Mouse (Mus musculus): ENCODE results near the gene Mex3b. TPM values are rescaled to one million over a fixed set of nuclear protein-coding genes. Genes with fewer than 3 reads are reported as not detected.

The Mex3b gene
- polyA plus RNA-seq, 1 experiment from 2014 or later, result 6.5 TPM

DNA sequence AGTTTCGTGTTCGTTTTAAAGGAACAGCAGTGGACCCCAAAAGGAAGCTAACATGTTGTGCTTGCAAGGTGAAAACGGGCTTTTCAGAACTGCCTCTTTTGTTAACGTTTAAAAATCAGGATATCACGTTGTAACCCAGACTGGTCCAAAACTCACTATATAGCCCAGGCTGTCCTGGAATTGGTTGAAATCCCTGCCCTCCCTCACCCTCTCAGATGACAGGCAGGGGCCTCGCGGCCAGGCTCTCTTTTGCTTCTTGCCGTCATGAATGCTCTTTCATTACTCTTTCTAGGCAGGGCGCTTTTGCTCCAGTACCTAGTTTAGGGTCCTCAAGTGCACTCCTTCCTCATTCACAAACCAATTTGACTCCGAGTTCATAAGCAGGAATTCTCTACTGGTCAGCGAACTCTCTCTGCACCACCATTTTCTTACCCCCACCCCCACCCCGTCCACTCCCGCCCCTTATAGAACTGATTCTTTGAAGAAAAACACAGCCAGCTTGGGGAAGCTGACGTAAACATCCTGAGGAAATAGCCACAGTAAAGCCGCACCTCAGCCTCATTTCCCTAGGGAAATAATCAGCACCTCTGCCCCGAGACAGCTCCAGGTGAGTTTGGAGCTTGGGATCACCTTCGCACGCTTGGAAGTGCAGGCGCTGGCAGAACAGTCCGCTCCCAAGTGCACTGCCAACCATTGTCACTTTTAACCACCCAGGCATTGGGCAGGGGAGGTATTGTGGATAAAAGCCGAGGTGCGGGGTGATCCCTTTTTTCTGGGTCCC lies 2.0 kb upstream of the Mex3b start:
- H3K27ac ChIP-seq (ENCODE audit: low read length), result peak overlapping the region; percentile 91
- peak overlapping the region; percentile 50; the same call in 1 of the 2 replicates for H3K9ac ChIP-seq (replicated peaks; ENCODE audit: low read depth)
- peak overlapping the region; percentile 76 for H3K4me3 ChIP-seq (ENCODE audit: low read depth, low read length)
- 2% methylated on average over 22 of the region's 22 CpGs for WGBS
- peak overlapping the region; percentile 89 for H3K4me2 ChIP-seq (replicated peaks; ENCODE audit: low read depth, low read length)
- no peaks in the 10 kb centered on the region for H3K36me3 ChIP-seq (ENCODE audit: insufficient read depth, low read length)
- no peak for ATAC-seq
- H3K27me3 ChIP-seq (replicated peaks; ENCODE audit: insufficient read depth, low read length), result no peaks in the 10 kb centered on the region
- peaks cover 15% of the 10 kb centered on the region; the same call in 1 of the 2 replicates for H3K4me1 ChIP-seq (ENCODE audit: insufficient read depth, low read depth, low read length)
- no peaks in the 10 kb centered on the region for H3K9me3 ChIP-seq (ENCODE audit: low read length)
- peak; percentile 67 for DNase-seq (ENCODE audit: low spot score)
- TF ChIP-seq CTCF (IDR thresholded peaks at IDR 0.05) (no peak), EP300 (IDR thresholded peaks at IDR 0.05) (no peak)

DNA sequence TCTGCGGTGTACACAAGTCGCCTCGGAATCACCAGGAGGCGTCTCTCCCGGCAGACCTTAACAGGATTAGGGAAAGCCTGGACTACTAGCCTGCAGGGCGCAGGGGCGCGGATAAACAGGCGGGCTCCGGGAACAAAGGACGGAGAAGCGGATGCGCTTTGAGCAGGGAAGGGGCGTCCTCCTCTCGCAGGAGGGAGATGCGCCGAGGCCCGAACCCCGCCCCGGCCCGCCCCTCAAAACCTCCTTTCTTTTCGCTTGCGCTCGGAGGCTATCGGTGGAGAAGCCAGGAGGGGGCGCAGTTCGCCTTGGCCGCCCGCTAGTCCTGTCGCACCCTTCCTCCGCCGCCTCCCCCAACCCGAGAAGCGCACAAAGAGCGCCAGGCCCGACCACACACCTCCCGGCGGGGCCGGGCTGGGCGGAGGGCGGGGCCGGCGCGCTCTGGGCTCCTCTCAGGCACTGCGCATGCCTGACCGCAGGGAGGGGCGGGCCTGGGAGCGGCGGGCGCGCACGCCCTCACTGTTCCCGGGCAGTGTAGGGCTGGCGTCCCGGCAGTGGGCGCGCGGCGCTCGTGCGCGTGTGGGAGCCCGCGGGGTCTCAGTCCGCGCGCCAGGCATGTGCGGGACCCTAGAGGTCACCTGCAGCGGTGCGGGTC lies 1.2 kb upstream of the Mex3b start:
- H3K27ac ChIP-seq (ENCODE audit: low read length), result peak overlapping the region; percentile 91
- peak overlapping the region; percentile 89 for H3K4me2 ChIP-seq (replicated peaks; ENCODE audit: low read depth, low read length)
- no peaks in the 10 kb centered on the region for H3K36me3 ChIP-seq (ENCODE audit: insufficient read depth, low read length)
- TF ChIP-seq CTCF (IDR thresholded peaks at IDR 0.05), result peak; percentile 84
- TF ChIP-seq EP300 (IDR thresholded peaks at IDR 0.05), result no peak
- 2% methylated on average over 41 of the region's 70 CpGs for WGBS
- H3K27me3 ChIP-seq (replicated peaks; ENCODE audit: insufficient read depth, low read length), result no peaks in the 10 kb centered on the region
- H3K4me3 ChIP-seq (ENCODE audit: low read depth, low read length), result peak overlapping the region; percentile 76
- ATAC-seq (peak; percentile 91), DNase-seq (ENCODE audit: low spot score) (peak; percentile 99)
- no peaks in the 10 kb centered on the region for H3K9me3 ChIP-seq (ENCODE audit: low read length)
- H3K4me1 ChIP-seq (ENCODE audit: insufficient read depth, low read depth, low read length), result peaks cover 15% of the 10 kb centered on the region; the same call in 1 of the 2 replicates
- peak overlapping the region; percentile 60 for H3K9ac ChIP-seq (replicated peaks; ENCODE audit: low read depth)

DNA sequence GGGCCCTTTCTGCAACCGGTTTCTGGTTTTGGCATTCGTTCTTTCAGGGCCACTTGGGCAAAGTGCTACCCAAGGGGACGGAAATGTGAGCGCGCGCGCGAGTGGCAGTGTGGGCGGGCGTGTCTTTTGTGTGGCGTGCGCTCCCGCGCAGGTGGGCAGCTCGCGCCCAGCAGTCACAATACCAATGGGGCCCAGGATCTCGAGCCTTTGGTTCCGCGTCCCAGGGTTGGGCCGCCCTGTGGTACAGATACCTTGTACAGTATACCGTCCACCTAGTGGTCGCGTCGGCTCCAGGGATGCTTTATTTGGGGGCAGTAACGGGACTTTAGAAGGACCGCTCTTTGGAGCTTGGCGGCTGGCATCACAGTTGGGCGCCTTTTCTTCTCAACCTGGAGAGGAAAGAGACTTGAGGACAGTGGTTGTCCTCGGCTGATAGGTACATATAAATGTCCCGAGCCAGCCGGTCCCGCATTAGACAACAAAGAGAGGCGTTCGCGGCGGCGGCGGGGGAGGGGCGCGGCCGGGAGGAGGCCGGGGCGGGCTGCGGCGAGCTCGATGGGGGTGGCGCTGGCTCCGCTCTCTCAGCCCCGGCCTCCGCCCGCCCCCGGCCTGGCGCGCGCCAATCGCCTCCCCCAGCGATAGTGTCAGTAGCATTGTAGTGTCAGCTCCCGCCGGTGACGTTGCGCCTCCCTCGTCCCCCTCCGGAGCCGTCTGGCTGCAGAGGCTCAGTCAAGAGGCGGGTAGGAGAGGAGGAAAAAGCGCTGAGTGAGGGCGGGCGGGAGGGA lies 455 bp upstream of the Mex3b start:
- peak overlapping the region; percentile 76 for H3K4me3 ChIP-seq (ENCODE audit: low read depth, low read length)
- TF ChIP-seq EP300 (IDR thresholded peaks at IDR 0.05) (no peak), CTCF (IDR thresholded peaks at IDR 0.05) (peak; percentile 50)
- H3K9me3 ChIP-seq (ENCODE audit: low read length), result no peaks in the 10 kb centered on the region
- 2% methylated on average over 61 of the region's 68 CpGs for WGBS
- no peaks in the 10 kb centered on the region for H3K36me3 ChIP-seq (ENCODE audit: insufficient read depth, low read length)
- peak overlapping the region; percentile 91 for H3K27ac ChIP-seq (ENCODE audit: low read length)
- H3K4me1 ChIP-seq (ENCODE audit: insufficient read depth, low read depth, low read length), result peaks cover 15% of the 10 kb centered on the region; the same call in 1 of the 2 replicates
- H3K27me3 ChIP-seq (replicated peaks; ENCODE audit: insufficient read depth, low read length), result no peaks in the 10 kb centered on the region
- ATAC-seq (peak; percentile 85), DNase-seq (ENCODE audit: low spot score) (peak; percentile 98)
- peak overlapping the region; percentile 60 for H3K9ac ChIP-seq (replicated peaks; ENCODE audit: low read depth)
- H3K4me2 ChIP-seq (replicated peaks; ENCODE audit: low read depth, low read length), result peak overlapping the region; percentile 89

DNA sequence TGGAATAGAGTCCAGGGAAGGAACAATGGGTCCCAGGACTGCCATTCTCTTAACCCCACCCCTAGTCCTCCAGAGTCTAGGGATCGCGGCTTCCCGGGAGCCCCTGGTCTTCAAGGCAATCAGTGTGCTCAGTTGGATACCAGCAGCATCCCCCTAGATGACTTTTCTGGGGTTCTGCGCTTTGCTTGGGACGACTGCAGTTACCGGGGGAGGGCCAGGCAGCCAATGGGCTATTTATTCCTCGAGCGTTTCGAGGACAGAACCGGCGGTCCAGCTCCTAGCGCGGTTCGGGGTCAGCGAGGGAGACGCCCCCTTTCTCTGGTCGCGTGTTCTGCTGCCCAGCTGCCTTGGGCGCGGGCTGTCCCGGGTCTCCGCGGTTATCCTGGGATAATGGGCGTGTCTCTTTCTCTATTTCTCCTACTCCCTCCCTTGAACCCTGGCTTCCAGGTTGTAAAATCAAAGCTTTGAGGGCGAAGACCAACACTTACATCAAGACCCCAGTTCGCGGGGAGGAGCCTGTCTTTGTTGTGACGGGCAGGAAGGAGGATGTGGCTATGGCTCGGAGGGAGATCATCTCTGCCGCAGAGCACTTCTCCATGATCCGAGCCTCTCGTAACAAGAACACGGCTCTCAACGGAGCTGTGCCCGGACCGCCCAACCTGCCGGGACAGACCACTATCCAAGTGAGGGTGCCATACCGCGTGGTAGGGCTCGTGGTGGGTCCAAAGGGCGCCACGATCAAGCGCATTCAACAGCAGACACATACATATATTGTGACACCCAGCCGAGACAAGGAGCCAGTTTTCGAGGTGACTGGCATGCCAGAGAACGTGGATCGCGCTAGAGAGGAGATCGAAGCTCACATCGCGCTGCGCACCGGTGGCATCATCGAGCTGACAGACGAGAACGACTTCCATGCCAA lies 1.4 kb downstream of the Mex3b start:
- H3K4me2 ChIP-seq (replicated peaks; ENCODE audit: low read depth, low read length), result peak overlapping the region; percentile 89
- H3K9ac ChIP-seq (replicated peaks; ENCODE audit: low read depth), result peak overlapping the region; percentile 36; the same call in 1 of the 2 replicates
- H3K4me3 ChIP-seq (ENCODE audit: low read depth, low read length), result peak overlapping the region; percentile 76
- DNase-seq (ENCODE audit: low spot score) (peak; percentile 50), ATAC-seq (no peak)
- no peaks in the 10 kb centered on the region for H3K9me3 ChIP-seq (ENCODE audit: low read length)
- H3K27me3 ChIP-seq (replicated peaks; ENCODE audit: insufficient read depth, low read length), result no peaks in the 10 kb centered on the region
- peaks cover 15% of the 10 kb centered on the region; the same call in 1 of the 2 replicates for H3K4me1 ChIP-seq (ENCODE audit: insufficient read depth, low read depth, low read length)
- TF ChIP-seq EP300 (IDR thresholded peaks at IDR 0.05) (no peak), CTCF (IDR thresholded peaks at IDR 0.05) (no peak)
- 2% methylated on average over 56 of the region's 56 CpGs for WGBS
- no peak overlapping the region for H3K27ac ChIP-seq (ENCODE audit: low read length)
- no peaks in the 10 kb centered on the region for H3K36me3 ChIP-seq (ENCODE audit: insufficient read depth, low read length)
